Mouse (Mus musculus): Measurements from ENCODE around the gene Stard3.

The Stard3 gene

DNA sequence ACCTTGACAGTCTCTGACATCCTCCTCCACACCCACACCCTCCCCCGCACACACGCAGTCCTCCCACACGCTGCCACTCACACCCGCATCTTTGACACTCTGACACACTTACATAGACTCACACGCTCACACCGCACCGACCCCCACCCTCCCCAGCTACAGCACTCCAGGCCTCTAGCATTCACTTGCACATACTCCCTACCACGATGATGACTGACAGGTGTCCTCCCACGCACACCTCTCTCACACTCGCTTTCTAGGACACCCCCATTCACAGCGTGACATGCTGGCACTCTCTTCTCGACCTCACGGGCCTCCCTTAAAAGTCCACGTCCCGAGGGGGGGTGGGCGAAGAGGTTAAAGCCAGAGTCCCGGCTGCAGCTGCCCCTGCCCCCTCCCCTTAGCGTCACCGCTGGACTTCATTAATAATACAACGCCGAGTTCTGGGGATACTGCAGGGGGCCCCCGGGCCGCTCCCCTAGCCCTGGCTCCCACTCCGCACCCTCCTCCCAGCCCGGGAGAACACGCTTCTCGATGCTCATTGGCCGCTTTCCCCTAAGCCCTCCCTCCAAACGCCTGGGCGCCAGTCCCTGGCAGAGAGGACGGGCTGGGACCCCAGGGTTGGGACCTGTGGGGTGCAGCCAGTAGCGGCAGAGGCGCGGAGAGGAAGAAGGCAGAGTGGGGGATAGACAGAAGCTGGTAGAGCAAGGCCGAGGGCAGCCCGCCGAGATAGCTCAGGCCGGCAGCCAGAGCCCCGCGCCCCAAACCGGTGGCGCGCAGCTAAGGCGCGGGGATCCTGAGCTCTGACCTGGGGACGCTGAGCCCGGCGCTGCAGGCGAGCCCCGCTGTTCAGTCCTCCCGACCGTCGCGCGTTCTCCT, 9.8 kb upstream of the Stard3 start, which contains the start of gene Ppp1r1b:
Ppp1r1b (plus strand) TSS at position 322 of the 879 bp plus-strand sequence.
- no peak for DNase-seq (ENCODE audit: low read depth, low spot score)

DNA sequence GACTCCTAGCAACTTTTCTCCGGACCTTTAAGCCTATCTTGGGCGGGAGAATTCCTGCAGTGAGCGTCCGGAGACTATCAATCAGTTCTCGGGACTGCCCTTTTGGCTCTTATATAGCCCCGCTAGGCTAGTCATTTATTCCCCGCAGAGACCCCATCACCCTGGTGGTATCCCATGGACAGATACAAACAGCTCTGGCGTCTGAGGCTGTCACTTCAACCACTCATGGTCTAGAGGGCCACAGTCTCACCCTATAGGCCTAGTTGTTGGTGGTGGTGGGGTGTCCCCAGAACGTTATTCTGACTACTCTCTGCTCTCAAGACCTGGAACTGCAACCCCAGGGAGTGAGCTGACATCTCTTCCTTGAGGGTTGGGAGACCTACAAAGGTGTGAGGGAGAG, 8.9 kb upstream of the Stard3 start:
- no peak for DNase-seq (ENCODE audit: low read depth, low spot score)

DNA sequence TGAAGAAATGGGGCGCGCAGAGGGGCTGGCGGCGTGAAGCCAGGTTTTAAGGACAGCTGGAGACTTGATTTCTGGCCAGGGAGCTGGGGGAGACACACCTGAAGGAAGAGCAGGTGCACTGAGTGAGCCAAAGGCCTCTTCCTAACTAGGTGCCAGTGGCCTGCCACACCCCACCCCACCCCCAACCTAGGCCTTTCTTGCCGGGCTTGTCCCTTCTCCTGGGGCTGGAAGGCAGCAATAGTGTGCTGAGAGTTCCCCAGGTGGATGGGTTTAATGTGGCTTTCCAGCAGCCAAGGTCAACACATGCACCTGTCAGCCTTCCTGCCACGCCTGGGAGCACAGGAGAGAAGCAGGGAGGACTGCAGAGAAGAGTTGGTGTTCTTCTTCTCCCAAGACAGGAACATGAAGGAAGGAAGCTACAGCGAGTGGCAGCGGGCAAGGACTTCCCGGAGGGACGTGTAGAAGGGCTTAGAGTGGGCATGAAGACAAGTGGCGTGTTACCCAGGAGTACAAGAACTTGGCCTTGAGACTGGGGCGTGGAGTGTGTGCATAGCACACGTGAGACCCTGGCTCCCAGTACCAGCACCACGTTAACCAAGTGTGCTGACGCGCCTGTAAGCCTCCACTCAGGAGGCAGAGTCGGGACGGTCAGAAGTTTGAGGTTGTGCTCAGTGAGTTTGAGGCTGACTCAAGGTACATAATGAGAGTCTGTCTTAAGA, 5.7 kb upstream of the Stard3 start:
- DNase-seq (ENCODE audit: low read depth, low spot score): no peak

DNA sequence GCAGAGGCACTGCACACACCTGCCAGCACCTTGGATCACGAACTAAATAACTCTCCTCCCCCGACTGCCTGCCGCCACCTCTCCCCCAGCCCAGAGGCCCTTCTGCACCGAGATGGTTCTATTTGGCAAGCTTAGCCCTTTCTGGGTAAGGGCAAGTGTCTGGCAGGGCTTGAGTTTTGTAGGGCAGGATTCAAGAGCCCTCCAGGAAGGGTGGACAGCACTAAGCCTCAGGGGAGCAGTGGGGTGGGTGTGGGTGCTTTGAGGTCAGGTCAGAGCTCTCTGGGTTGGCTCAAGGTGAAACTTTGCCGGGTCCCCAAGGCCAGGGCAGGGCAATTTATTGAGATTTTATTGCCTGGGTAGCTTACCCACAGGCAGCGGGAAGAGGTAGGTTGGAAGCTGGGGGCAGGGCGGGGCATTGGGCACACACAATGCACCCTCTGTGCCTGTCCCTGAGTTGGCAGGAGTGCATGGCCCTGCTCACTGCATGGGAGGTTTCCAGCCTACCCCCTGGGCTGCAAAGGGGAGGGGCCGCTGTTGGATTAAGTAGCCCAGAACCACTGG, 4.4 kb upstream of the Stard3 start:
- DNase-seq (ENCODE audit: low read depth, low spot score): no peak

DNA sequence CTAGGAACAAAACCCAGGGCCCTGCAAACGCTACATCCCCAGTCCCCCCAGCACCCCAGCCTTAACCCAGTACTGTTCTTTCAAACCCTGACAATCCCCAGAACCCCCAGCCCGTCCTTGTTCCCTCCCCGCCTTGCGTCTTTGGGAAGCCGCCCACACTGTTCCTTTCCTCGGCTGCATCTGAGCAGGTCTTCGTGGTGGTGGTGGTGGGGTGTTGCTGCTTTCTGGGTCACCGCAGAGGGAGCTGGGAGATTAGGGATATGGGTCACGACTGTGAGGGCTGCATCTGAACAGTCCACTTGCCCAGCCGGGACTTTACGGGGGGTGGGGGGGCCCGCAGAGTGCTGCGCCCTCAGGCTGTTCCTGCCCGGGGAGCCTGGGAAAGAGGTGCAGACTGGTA, 3.7 kb upstream of the Stard3 start:
- DNase-seq (ENCODE audit: low read depth, low spot score): no peak

DNA sequence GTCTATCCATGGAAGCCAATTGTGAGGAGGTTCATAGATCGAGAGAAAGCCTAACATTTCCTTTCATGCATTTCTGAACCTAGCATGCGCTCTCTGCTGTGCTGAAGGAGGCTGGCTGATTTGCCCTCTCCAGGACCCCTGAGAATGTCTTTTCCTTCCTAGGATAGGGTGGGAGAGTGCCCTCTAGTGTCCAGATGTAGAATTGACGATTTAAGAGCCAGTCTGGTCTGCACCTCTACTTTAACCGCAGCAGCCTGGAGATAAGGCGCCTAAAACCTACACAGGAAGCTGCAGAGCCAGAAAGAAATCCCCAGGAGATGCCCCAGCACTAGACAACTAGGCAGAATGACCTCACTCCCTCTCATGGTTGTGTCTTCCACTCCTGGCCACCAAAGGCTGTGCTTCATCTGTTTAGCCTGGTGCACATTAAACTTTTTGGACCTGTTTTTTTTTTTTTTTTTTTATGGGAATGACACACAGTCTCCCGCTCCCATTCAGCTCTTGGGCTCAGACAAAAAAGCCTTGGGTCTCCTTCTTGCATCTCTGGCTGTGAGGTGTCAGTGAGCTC, 2.4 kb upstream of the Stard3 start:
- DNase-seq (ENCODE audit: low read depth, low spot score): peak; percentile 79

DNA sequence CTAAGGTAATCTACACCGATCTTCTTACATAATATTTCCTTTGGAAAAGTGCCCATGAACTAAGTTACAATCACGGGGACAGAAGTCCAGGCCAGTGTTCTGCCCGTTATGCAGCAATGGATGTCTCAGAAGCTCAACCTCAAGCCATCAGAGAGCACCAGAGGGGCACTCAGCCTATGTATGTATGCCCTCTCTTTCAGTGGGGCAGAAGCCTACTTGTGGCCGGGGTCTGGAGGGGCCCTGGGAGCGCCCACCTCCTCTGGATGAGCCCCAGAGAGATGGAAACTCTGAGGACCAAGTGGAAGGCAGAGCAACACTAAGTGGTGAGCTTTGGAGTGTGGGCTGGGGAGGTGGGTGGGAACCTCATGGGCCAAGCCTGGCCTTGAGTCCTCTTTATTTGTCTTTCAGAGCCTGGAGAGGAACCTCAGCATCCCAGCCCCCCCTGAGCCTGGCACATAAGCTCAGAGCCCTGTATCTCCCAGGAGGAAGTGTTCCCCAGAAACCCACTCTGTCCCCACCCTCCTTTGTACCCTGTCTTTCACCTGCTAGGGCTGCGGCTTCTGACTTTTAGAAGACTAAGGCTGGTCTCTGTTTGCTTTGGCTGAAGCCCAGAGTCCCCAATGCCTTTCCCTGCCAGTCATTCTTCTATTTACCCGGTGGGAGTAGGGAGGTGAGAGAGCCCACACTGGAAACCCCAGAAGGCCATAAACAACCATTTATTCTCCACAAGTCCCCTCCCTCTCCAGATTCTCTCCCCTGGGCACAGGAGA, 1.4 kb upstream of the Stard3 start:
- DNase-seq (ENCODE audit: low read depth, low spot score): no peak

DNA sequence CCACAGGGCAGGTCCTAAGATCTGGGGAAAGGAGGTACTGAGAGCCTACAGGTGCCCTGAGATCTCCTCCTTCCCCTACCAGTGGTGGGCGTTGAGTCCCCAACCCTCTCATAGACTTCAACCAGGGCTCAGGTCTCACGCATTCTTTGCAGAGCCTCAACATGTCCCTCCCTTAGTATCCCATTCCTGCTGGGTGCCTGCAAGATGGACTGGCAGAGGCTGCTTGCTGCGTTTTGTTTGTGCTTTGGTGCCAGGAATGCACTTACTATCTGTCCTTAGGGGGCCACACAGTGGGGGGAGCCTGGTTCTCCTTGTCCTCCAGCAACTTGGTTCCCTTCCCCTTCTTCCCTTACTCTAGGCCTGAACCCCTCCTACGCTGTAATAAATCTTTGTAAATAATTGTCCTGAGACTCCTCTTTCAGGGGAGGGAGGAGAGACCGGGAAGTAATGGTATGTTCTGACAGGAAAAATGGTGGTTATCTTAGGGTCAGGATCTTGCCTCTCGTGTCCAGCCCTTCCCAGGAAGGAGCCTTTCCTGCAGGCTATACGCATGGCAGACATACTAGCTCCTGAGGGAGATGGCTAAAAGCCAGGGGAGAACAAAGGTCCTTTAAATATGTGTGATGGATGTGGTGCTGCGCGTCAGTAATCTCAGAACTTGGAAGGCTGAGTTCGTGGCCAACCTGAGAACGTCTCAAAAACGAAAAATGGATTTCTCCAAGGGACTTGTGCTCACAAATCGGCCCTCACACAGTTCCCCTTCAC, 590 bp upstream of the Stard3 start:
- no peak for DNase-seq (ENCODE audit: low read depth, low spot score)

DNA sequence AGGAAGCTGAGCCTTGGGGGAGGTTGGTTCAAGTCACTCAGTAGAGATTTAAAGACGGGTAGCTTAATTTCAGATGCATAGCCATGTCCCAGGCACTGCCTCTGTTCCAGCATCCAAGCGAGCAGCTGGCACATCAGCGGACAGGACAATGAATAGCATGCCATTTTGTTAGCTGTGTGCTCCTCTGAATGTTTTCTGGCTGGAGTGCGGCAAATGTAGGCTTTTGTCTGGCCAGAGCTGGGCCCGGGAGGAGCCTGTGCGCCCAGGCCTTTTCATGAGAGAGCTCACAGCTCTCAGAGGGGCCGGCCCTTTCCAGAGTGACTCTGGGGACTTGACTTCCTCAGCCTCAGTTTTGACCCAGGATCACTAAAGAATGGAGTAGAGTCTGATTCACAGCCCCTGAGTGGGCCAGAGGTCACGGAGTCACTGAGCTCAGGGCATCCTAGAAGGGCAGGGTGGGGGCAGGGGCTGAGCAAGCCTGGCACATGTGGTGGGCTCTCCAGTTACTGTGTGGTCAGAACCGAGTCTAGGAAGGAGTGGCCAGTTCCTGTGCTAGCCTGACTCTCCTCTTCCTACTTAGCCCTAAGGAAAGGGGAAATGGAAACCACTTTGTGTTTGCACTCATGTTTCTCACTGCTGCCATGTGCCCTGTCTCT, 2.8 kb downstream of the Stard3 start:
- DNase-seq (ENCODE audit: low read depth, low spot score): no peak

DNA sequence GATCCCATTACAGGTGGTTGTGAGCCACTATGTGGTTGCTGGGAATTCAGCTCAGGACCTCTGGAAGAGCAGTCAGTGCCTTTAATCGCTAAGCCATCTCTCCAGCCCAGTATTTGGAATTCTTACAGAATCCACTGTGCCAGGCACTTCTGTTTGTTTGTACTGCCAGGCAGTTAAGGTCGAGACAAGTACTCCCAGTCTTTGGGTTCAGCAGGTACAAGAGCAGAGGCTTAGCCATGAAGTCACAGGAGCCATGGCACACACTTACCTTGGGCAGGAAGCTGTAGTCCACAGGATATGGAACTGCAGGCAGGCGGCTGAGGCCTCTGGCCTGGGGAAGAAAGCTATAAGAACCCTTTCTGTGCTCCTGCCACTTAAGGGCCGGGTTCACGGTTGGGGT, 5.6 kb downstream of the Stard3 start:
- no peak for DNase-seq (ENCODE audit: low read depth, low spot score)

DNA sequence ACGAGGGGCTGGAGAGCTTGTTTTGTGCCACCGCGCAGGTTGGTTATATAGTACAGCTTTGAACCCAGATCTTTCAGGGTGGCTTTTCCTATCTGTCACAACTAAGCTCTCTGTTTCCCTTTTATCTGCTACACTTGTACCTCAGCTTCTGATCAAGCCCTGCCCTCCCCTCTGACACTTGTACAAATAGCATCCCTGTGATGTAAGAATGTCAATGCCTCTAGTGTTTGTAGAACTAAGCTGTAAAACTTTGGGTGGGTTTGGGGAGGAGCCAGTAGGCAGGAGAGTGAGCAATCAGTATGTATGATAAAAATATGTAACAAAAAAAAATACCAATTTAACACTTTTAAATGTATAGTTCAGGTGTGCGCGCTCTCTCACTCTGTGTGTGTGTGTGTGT, 6.2 kb downstream of the Stard3 start:
- DNase-seq (ENCODE audit: low read depth, low spot score): no peak

DNA sequence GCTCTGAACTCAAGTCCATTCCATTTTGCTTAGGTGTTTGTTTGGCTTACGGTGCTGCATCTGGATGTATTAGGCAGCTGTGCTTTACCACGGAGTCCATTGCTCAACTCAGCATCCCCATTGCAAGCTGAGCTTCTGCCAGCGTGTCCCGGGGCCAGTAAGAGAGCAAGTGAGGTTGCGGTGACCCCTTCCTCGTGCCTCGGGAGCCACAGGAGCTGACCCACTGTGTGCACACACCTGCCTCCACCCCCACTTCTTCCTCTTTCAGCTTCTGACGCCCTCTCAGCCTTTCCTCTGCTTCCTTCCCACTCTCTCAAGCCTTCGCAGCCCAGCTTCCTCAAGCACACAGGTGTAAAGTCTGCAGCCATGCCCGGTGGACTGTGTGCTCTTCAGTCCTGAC, 8.1 kb downstream of the Stard3 start:
- DNase-seq (ENCODE audit: low read depth, low spot score): peak; percentile 11

DNA sequence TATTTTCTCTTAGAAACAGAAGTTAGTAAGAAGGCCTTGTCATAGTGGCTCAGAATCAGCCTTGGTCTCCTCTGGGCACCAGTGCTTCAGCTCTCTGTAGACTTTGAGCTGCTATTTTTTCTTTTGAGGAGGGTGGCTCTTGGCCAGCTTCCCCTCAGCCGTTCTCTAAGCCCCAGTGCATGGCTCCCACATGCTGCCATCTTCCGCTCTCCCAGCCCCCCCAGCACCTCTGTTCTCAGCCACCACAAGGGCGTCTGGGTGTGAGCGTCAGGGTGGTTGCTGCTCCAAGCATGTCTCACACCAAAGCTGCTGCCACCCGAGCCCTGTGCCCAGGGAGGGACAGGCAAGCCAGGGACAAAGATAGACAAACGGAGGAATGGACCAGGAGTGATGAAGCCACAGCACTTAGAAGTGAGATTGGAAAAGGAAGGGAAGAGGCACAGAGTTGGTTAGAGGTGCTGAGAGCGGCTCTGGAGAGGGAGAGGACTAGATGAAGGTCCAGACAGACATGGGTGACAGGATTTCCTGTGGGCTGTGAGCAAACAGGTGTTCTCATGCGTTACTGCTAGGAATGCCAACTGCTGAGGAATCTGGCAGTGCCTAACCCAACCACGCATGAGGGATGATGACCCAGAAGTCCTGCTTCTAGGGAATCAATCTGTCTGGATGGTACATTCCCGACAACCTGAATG, 9.1 kb downstream of the Stard3 start:
- no peak for DNase-seq (ENCODE audit: low read depth, low spot score)

DNA sequence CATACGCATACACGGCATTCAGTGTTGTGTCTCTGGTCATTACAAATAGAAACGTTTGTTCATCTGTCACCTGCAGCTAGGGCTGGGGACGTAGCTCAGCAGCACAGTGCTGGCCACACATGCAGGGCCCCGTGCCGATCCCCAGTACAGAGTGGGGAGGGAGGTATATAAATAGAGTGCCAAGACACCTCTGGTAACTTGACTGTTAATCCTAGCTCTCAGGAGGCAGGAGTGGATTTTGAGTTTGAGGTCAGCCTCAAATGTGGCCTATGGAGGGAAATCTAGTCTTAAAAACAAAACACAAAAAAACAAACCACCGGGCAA, 9.7 kb downstream of the Stard3 start:
- no peak for DNase-seq (ENCODE audit: low read depth, low spot score)

DNA sequence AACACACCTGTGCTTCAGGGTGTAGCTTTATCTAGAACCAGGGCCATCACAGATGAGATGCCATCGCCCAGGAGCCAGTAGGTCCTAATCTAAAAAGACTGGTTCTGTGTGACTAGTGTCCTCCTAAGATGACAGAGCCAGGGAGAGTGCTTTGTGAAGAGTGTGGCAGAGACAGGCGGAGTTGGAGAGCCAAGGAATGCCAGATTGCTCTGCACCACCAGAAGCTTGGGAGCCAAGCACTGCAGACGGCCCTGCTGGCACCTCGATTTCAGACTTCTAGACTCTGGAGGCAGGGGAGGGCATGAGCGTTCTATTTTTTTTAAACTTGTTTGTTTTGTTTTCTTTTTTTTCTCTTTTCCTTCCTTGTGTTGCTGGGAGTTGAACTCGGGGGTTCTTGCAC, 11.2 kb downstream of the Stard3 start:
- no peak for DNase-seq (ENCODE audit: low read depth, low spot score)

DNA sequence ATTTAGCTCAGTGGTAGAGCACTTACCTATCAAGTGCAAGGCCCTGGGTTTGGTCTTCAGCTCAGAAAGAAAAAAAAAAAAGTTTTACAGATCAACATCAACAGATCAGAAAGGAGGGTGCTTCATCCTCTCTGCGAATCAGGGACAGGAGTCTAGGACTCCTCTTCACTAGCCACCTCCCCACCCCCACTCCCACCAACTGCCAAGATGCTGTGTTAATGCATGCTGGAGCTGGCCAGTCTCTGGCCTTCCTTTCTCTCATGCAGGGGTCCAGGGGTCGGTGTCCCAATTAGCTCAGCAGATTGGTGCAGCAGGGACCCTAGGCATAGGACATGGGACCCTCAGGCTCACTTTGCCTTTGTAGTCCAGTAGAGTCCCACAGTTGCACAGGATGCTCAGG, 12.4 kb downstream of the Stard3 start:
- no peak for DNase-seq (ENCODE audit: low read depth, low spot score)

DNA sequence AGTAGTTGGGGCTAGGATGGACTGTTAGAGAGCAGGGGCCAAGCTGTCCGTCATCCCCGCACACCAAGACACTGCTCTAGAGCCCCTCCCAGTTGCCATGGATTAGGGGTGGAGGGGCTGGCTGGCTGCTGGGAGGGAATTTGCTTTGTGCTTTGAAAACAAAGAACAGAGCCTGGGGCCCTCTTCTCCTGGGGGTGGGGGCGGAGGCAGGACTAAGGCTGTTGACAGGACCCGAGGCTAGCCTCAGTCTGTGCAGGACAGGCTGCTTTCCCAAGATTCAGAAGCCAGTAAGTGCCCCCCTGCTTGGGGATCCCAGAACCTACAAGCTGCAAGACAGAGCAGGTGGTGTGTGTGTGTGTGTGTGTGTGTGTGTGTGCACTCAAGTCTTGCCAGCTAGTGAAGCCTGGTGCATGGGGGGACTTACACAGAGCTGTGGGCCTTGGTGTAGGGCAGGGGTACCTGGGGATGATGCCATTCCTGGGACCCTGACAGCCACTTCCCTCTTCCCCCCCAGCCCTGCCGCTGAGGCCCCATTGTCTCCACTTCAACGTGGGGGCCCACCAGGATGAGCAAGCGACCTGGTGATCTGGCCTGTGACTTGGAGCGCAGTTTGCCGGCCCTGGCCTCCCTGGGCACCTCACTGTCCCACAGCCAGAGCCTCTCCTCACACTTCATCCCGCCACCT, 13.5 kb downstream of the Stard3 start:
- no peak for DNase-seq (ENCODE audit: low read depth, low spot score)

DNA sequence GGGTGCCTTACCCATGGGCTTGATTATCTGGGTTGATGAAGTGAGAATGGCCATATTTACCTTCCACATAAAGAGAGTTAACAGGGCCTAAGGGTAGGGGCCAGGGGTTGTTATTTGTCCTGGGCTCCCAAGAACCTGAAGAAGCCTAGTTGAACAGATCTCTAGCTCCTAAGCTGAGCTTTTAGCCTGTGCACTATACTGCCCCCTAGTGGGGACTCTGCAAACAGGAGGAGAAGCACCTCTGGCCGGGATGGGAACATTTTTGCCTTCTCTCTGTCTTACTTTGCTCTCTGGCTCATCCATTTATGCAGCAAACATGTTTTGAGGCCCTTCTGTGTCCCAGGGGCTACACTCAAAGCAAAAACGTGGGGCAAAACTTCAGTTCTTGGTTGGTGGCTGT, 14.2 kb downstream of the Stard3 start:
- DNase-seq (ENCODE audit: low read depth, low spot score): peak; percentile 64

DNA sequence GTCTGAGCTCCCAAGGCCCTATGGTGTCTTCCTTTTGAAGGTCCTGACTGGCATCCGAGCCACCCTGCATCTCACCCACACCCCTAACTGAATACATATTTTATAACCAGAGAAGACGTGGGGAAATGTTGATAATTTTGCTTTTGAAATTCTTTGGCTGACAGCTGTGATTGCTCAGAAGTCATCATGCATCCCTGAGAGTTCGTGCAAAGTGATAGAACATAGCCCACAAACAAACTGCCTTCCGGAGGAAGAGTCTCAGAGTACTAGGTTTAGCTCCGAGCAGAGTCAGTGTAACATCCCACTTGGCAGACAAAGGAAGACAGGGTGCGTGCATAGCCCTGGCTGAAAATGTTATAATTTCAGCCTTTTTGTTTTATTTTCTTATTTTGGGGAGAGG, 15.1 kb downstream of the Stard3 start:
- DNase-seq (ENCODE audit: low read depth, low spot score): no peak
